Mouse (Mus musculus) lung, postnatal 0 days (tissue): ENCODE measurements around the gene Ces2h.

Source experiments
- CTCF ChIP-seq: IDR thresholded peaks from 2 replicates; pipeline ENCODE4 v1.5.1; 2016; ENCODE audit warnings: antibody characterized with exemption, mild to moderate bottlenecking
- EP300 ChIP-seq: IDR thresholded peaks from 2 replicates; pipeline ENCODE4 v1.6.1; 2016; ENCODE audit warnings: antibody characterized with exemption, mild to moderate bottlenecking, control low read depth

GRCm38 (mm10) chr8:104963375-104963894 is 37.2 kb upstream of the Ces2h start:
- TF ChIP-seq CTCF (no peak), EP300 (no peak)
